Mouse (Mus musculus) olfactory bulb, adult 2 months (tissue): ENCODE measurements around the gene Obp2b. TPM values are rescaled to one million over a fixed set of nuclear protein-coding genes. Genes with fewer than 3 reads are reported as not detected.

ENCODE experiments used
- H3K27ac ChIP-seq: fragments of 200-500 bp; 2 replicates; pipeline ENCODE4 v1.5.1; 2012; ENCODE audit warnings: low read depth, low read length; ENCODE audit not compliant: insufficient read depth
- H3K4me1 ChIP-seq: fragments of 200-500 bp; 2 replicates; pipeline ENCODE4 v1.6.1; 2012; ENCODE audit warnings: low read length; ENCODE audit not compliant: control insufficient read depth, insufficient read depth
- H3K4me3 ChIP-seq: fragments of 200-500 bp; 2 replicates; pipeline ENCODE4 v1.5.1; 2012; ENCODE audit warnings: mild to moderate bottlenecking, low read depth, low read length, moderate library complexity; ENCODE audit not compliant: insufficient read depth
- CTCF ChIP-seq: fragments of 200-500 bp; IDR thresholded peaks from 2 replicates; pipeline ENCODE4 v1.5.1; 2012; ENCODE audit warnings: low read depth, mild to moderate bottlenecking, low read length, moderate library complexity; ENCODE audit not compliant: insufficient read depth
- POLR2A ChIP-seq: fragments of 200-500 bp; IDR thresholded peaks from 2 replicates; pipeline ENCODE4 v1.6.1; 2012; ENCODE audit warnings: mild to moderate bottlenecking, low read depth, low read length, moderate library complexity; ENCODE audit not compliant: insufficient read depth
- WGBS: fragments of 180-500 bp; shearing (Covaris S2); methylation state at CpG from one replicate; pipeline ENCODE4 v1.1.7; 2018; 5-methylcytosine and 5-hydroxymethylcytosine counted together
- polyA plus RNA-seq: library from polyadenylated mRNA; stranded (reverse); fragments of >200 nt; gene quantifications from 2 replicates; pipeline ENCODE4 v1.2.4, GENCODE M21; 2012; ENCODE audit warnings: low replicate concordance; ENCODE audit not compliant: missing spikeins, insufficient read depth, insufficient read length

The Obp2b gene
- polyA plus RNA-seq, 1 experiment: not detected

DNA sequence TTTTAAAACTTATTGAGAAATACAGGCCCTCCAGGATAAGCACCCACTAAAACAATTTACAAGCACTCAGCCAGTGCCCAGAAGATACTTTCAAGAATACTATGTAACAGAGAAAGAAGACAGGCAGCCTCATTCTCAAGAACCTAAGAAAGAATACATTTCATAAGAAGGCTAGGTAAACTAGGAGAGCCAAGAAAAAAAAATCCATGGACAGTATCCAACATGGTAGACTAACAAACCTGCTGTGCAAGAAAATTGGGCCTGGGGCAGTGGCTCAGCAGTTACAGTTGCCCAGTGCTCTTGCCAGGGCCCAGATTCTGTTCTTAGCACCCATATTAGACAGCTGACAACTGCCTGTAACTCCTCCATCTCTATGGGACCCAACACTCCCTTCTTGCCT lies 19.6 kb upstream of the Obp2b start:
- TF ChIP-seq CTCF (no peak), POLR2A (no peak)
- no peak overlapping the region for H3K27ac ChIP-seq
- 0 out of 2 replicates have a peak, but pooled peaks cover under 1% of the 10 kb centered on the region for H3K4me1 ChIP-seq
- no peak overlapping the region for H3K4me3 ChIP-seq

DNA sequence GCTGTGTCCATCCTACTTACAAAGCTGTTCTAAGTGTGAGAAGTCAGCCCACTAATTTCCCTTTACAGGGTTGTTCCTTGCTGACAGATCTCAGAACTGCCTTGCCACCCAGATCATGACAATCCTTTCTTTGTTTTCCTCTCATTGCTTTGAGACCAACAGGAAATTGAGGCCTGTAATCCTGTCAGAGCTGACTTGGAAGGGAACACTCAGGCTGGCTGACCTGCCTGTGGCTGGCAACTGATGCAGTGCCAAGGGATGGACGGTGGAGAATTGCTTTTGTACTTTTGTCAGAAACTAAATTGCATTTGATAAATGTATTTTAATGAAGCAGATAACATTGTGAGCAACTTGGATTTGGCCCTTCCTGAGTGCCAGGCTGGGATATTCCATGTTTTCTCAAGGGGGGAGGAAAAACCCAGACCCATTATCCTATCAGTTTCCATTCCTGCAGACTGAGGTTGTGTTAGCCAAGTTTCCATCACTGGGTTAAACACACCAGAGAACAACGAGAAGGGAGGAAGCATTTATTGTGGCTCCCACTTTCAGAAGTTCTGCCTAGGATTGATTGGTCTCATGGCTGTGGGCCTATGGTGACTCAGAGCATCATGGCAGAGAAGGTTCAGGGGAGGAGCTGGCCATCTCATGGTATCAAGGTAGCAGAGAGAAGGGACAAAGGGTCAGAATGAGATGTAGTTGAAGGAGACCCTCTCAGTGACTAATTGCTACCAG lies 3.4 kb upstream of the Obp2b start:
- no peak overlapping the region for H3K4me3 ChIP-seq
- no peak overlapping the region for H3K27ac ChIP-seq
- WGBS: 33% methylated on average over 2 of the region's 2 CpGs
- TF ChIP-seq POLR2A (no peak), CTCF (no peak)
- H3K4me1 ChIP-seq: no peaks in the 10 kb centered on the region

DNA sequence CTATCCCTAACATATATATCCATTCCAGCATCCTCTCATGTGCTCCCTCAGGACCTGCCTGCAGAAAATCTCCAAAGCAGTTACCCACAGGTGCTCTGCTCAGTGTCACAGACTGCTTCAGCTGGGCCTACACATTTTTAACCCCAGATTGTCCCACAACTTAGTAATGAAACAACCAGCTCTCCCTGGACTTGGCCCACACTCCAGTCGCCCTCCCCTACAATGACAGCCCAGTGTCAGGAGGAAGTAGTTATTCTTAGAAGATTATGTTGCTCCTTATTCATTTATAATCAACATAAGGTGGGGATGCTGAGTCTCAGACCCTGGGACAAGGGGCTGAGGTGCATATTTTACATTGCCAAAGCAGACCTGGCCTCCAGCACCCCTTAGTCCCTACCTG lies 4.9 kb downstream of the Obp2b start:
- H3K4me3 ChIP-seq: no peak overlapping the region
- H3K4me1 ChIP-seq: no peaks in the 10 kb centered on the region
- H3K27ac ChIP-seq: no peak overlapping the region
- 71% methylated on average over 1 of the region's 1 CpGs for WGBS
- no peak for TF ChIP-seq CTCF
- no peak for TF ChIP-seq POLR2A

DNA sequence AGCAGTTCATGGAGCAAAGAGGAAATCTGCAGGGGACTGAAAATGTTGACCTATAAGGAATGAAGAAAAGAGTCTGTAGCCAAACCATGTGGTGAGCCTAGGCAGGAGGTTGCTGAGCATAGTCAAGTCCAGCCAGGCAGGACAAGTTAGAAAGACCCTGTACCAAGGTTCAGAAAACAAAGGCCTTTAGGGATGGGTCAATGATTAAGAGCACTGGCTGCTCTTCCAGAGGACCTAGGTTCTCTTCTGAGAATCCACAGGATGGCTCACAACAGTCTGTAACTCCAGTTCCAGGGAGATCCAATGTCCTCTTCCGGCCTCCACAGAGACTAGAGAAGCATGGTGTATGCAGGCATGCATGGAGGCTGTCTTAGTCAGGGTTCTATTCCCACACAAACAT lies 17.4 kb downstream of the Obp2b start:
- Histone ChIP-seq H3K4me3 (no peak overlapping the region), H3K4me1 (0 out of 2 replicates have a peak, but pooled peaks cover 3% of the 10 kb centered on the region), H3K27ac (no peak overlapping the region)
- WGBS: 100% methylated on average over 1 of the region's 1 CpGs
- no peak for TF ChIP-seq CTCF
- no peak for TF ChIP-seq POLR2A

DNA sequence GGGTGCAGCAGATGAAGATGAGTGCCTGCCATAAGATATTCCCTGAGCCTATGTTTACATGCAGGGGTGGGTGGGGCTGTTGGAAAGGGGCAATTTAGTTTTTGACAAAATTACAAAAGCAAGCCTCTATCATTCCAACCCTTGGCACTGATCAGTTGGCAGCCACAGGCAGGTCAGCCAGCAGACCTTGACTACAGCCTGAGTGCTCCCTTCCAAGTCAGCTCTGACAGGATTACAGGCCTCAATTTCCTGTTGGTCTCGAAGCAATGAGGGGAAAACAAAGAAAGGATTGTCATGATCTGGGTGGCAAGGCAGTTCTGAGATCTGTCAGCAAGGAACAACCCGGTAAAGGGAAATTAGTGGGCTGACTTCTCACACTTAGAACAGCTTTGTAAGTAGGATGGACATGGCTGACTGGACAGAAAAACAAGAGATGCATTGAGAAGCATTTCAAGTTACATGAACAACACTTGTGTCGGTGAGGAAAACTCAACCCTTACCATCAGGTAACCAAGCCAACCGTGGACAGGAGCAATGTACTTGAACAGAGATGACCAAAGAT lies 21.3 kb downstream of the Obp2b start:
- TF ChIP-seq POLR2A: no peak
- TF ChIP-seq CTCF: no peak
- Histone ChIP-seq H3K4me1 (0 out of 2 replicates have a peak, but pooled peaks cover 3% of the 10 kb centered on the region), H3K4me3 (no peak overlapping the region), H3K27ac (no peak overlapping the region)
- WGBS: 40% methylated on average over 4 of the region's 4 CpGs

DNA sequence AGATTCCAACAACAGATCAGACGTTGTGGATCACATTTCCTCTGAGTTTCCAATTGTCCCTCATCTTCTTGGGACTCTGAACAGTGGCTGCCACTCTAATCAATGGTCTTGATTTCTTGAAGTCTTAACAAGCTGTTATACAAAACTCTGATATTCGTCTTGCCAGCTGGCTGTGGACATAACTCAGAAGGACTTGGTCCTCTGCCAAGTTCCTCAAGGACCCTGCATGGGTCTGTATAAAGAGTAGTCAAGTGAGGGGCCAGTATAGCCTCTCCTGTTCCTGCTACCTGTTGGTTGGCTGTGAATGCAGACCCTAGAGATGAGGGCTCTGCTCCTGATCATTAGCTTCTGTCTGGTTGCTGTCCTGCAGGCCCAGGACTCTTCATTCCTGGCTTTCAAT lies 28.5 kb downstream of the Obp2b start, which contains the start of gene Lcn3:
TSS of gene Lcn3 (plus strand) at position 301 of the 400 bp plus-strand sequence.
- WGBS: 40% methylated on average over 2 of the region's 2 CpGs
- no peak within 1 kb of the TSS for H3K27ac ChIP-seq
- 0 out of 2 replicates have a peak, but pooled peaks cover 2% of the 10 kb centered on the region for H3K4me1 ChIP-seq
- H3K4me3 ChIP-seq: no peak within 1 kb of the TSS
- TF ChIP-seq CTCF (no peak), POLR2A (no peak)

DNA sequence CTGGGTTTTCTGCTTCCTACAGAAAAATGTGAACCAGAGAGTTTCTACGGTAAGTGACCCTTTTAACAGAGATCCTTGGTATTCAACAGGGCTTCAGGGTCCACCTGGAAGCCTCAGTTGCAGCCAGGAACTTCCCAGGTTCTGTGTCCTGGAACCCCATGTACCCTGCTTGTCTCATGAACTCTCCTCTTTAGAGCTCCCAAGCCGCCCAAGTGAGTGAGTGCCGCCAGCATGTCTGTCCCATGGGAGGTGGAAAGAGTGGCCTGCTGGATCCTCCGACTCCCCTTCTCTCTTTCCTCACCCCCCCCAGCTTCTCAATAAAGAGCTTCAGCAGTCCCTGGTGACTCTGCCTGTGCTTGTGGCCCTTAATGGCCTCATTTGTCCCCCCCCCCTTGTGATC lies 31.0 kb downstream of the Obp2b start:
- 88% methylated on average over 4 of the region's 4 CpGs for WGBS
- Histone ChIP-seq H3K27ac (no peak overlapping the region), H3K4me3 (no peak overlapping the region), H3K4me1 (0 out of 2 replicates have a peak, but pooled peaks cover 2% of the 10 kb centered on the region)
- TF ChIP-seq CTCF: no peak
- no peak for TF ChIP-seq POLR2A

DNA sequence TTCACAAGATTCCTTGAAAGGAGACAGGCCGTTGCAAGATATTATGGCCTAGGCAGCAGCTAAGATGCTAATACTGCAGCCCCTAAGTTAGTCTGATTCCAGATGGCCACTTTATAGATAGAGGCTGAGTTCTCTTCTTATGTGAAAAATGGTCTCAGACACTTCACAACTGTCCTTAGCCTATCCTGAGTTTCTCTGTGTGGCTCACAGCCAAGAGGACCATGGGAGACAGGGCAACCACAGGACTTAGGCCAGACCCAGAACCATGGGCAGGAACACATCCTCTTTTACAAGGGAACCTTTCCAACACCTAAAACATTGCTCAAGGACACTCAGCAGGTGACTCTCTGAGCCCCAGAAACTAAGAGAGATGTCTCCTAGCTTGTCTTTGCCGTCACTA lies 36.7 kb downstream of the Obp2b start:
- Histone ChIP-seq H3K4me1 (peaks cover 3% of the 10 kb centered on the region; the same call in 1 of the 2 replicates), H3K4me3 (no peak overlapping the region), H3K27ac (no peak overlapping the region)
- TF ChIP-seq CTCF (no peak), POLR2A (no peak)
- 95% methylated on average over 2 of the region's 2 CpGs for WGBS

DNA sequence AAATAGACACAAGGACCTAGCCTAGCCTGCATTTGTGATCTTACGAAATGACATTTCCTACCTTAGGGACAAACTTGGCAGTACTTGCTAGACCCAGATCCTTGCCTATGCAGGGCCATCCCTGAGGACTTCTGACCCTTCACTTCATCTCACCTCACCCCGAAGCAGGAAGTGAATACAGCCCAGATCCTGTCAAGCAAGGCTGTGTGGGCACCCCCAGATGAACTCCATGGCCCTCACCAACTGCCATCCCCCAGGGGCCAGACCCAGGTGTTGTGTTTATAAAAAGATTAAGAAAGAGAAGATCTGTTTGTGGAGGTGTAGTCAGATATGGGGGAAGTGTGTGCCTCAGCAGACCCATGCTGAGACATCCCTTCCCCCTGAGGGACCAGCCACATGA lies 37.8 kb downstream of the Obp2b start:
- Histone ChIP-seq H3K4me3 (no peak overlapping the region), H3K4me1 (peaks cover 5% of the 10 kb centered on the region; the same call in 1 of the 2 replicates), H3K27ac (no peak overlapping the region)
- WGBS: 81% methylated on average over 2 of the region's 2 CpGs
- TF ChIP-seq POLR2A (no peak), CTCF (no peak)

DNA sequence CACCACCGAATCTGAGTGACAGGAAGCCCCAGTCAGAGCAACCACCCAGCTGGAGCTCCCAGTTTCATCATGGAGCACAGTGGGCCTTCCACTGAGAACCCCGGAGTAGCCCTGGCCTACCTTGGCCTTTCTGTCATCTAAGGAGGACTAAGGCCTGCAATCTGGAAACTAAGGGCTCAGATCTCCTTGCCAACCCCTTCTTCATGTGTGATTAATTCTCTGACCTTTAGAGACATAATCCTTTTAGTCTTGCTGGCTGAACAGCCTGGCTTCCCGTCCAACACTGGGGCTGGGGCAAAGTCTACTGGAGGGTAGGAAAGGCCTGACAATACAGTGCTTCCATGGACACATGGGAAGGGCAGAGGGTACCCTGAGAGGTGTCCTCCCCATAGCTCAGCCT lies 39.2 kb downstream of the Obp2b start:
- peaks cover 5% of the 10 kb centered on the region; the same call in 1 of the 2 replicates for H3K4me1 ChIP-seq
- no peak for TF ChIP-seq CTCF
- TF ChIP-seq POLR2A: no peak
- no peak overlapping the region for H3K27ac ChIP-seq
- H3K4me3 ChIP-seq: no peak overlapping the region
- 50% methylated on average over 3 of the region's 3 CpGs for WGBS
